Mouse (Mus musculus): Measurements from ENCODE around the gene Pemt. TPM values are rescaled to one million over a fixed set of nuclear protein-coding genes. Genes with fewer than 3 reads are reported as not detected.
A peak's percentile ranks its signal among the peaks of the same experiment; 100 is the strongest.

The Pemt gene
- total and polyA plus RNA-seq, 3 experiments: 6.9 to 10.5 (median 7.8) TPM

- dilution Hi-C loops (cut with MboI; ENCODE audit: extremely low pct_ligation_motif_present, extremely low pct_unique_long_range_greater_than_20kb, low sequenced_read_pairs): no loop called here
- Histone ChIP-seq H3K9me3 (replicated peaks; ENCODE audit: low read length) (no peaks in the 10 kb centered on the region), H3K79me2 (replicated peaks; ENCODE audit: control insufficient read depth, extremely low read depth, insufficient read depth, poor library complexity, severe bottlenecking) (no peaks in the 10 kb centered on the region), H3K36me3 (replicated peaks in 1 of 2; ENCODE audit: control insufficient read depth in 1 of 2, insufficient read depth in 1 of 2, low read length in 1 of 2) (peaks cover 16 to 34% of the 10 kb centered on the region in 2 experiments), H3K27ac (ENCODE audit: insufficient read depth, low read depth) (peak overlapping the region; percentile 12; the same call in 1 of the 2 replicates), H3K27me3 (replicated peaks) (no peaks in the 10 kb centered on the region), H3K4me2 (ENCODE audit: insufficient read depth, low read depth, poor library complexity, severe bottlenecking) (peak overlapping the region; percentile 75), H3K9ac (ENCODE audit: insufficient read depth, low read depth) (peak overlapping the region; percentile 78), H3K4me1 (ENCODE audit: control insufficient read depth in 1 of 2, insufficient read depth in 2 of 2) (peaks cover 14 to 34% of the 10 kb centered on the region in 2 experiments), H3K4me3 (replicated peaks in 1 of 3; ENCODE audit: low read depth in 2 of 3, low read length in 2 of 3, poor library complexity in 1 of 3) (peak overlapping the region; percentile 41 to 61 (median 56))
- DNase-seq (ENCODE audit: extremely low read depth): peak; percentile 77
- in situ Hi-C loops (cut with MboI; ENCODE audit: low pct_ligation_motif_present, low pct_unique_long_range_greater_than_20kb, low sequenced_read_pairs): loop anchor here (5.0 kb wide), 1 partner anchor 107 kb away; no protein-coding TSS in a partner anchor
- TF ChIP-seq MAZ (IDR thresholded peaks at IDR 0.05; ENCODE audit: low read depth, low read length) (peak; percentile 3; the same call in 1 of the 2 replicates), EP300 (IDR thresholded peaks at IDR 0.05; ENCODE audit: low read length) (no peak; the same call in 1 of the 2 replicates), USF1 (IDR thresholded peaks at IDR 0.05; ENCODE audit: low read depth, low read length) (no peak), RAD21 (IDR thresholded peaks at IDR 0.05; ENCODE audit: low read depth, low read length) (peak; percentile 59), CHD1 (IDR thresholded peaks at IDR 0.05; ENCODE audit: low read depth, low read length) (peak; percentile 38; the same call in 1 of the 2 replicates), TBP (conservative IDR thresholded peaks at IDR 0.05; ENCODE audit: low read depth, low read length) (no peak), NELFE (IDR thresholded peaks at IDR 0.05; ENCODE audit: low read depth, low read length) (no peak), ZC3H11A (IDR thresholded peaks at IDR 0.05; ENCODE audit: low read depth, low read length) (no peak), MYC (IDR thresholded peaks at IDR 0.05; ENCODE audit: low read depth, low read length) (no peak; the same call in 1 of the 2 replicates), CHD2 (IDR thresholded peaks at IDR 0.05; ENCODE audit: low read length) (peak; percentile 29; the same call in 1 of the 2 replicates), KAT2A (IDR thresholded peaks at IDR 0.05; ENCODE audit: insufficient replicate concordance, low read length) (0 out of 2 replicates have a peak, but pooled peaks have one; percentile 28), GABPA (IDR thresholded peaks at IDR 0.05; ENCODE audit: insufficient replicate concordance, low read depth, low read length) (no peak), ZNF384 (IDR thresholded peaks at IDR 0.05; ENCODE audit: low read depth, low read length) (peak; percentile 92), BHLHE40 (IDR thresholded peaks at IDR 0.05; ENCODE audit: low read depth, low read length) (peak; percentile 24; the same call in 1 of the 2 replicates), POLR2A (IDR thresholded peaks at IDR 0.05; ENCODE audit: low read depth, low read length) (no peak), CTCF (conservative IDR thresholded peaks at IDR 0.05 in 1 of 2, IDR thresholded peaks at IDR 0.05 in 1 of 2; ENCODE audit: low read depth in 2 of 2, low read length in 2 of 2) (peak; percentile 41 to 94), UBTF (IDR thresholded peaks at IDR 0.05; ENCODE audit: low read depth, low read length) (peak; percentile 81), ZKSCAN1 (IDR thresholded peaks at IDR 0.05; ENCODE audit: borderline replicate concordance, low read depth, low read length) (no peak), IRF4 (IDR thresholded peaks at IDR 0.05; ENCODE audit: low read depth, low read length) (peak; percentile 41; the same call in 1 of the 2 replicates), RCOR1 (conservative IDR thresholded peaks at IDR 0.05; ENCODE audit: low read depth, low read length) (no peak; the same call in 1 of the 2 replicates), ETS1 (conservative IDR thresholded peaks at IDR 0.05; ENCODE audit: low read depth, low read length) (peak; percentile 43; the same call in 1 of the 2 replicates), SMC3 (IDR thresholded peaks at IDR 0.05; ENCODE audit: low read depth, low read length) (peak; percentile 89), USF2 (conservative IDR thresholded peaks at IDR 0.05; ENCODE audit: low read depth, low read length) (no peak), MXI1 (IDR thresholded peaks at IDR 0.05; ENCODE audit: low read depth, low read length) (peak; percentile 59), POLR2AphosphoS2 (IDR thresholded peaks at IDR 0.05; ENCODE audit: low read depth, low read length) (no peak), HCFC1 (IDR thresholded peaks at IDR 0.05; ENCODE audit: low read depth, low read length) (peak; percentile 13; the same call in 1 of the 2 replicates), MAX (IDR thresholded peaks at IDR 0.05; ENCODE audit: low read length) (0 out of 2 replicates have a peak, but pooled peaks have one; percentile 39), MAFK (IDR thresholded peaks at IDR 0.05; ENCODE audit: insufficient replicate concordance, low read length) (no peak), JUN (IDR thresholded peaks at IDR 0.05; ENCODE audit: insufficient read depth, low read depth, low read length) (no peak), TCF12 (IDR thresholded peaks at IDR 0.05; ENCODE audit: low read depth, low read length) (0 out of 2 replicates have a peak, but pooled peaks have one; percentile 7), PAX5 (IDR thresholded peaks at IDR 0.05; ENCODE audit: low read length) (no peak), JUND (conservative IDR thresholded peaks at IDR 0.05; ENCODE audit: low read depth, low read length) (0 out of 2 replicates have a peak, but pooled peaks have one; percentile 38), SIN3A (IDR thresholded peaks at IDR 0.05; ENCODE audit: low read length) (peak; percentile 77), E2F4 (IDR thresholded peaks at IDR 0.05; ENCODE audit: insufficient replicate concordance, low read depth, low read length) (no peak), MEF2A (IDR thresholded peaks at IDR 0.05; ENCODE audit: borderline replicate concordance, low read depth, low read length) (peak; percentile 21; the same call in 1 of the 2 replicates), NRF1 (IDR thresholded peaks at IDR 0.05; ENCODE audit: low read depth, low read length) (0 out of 2 replicates have a peak, but pooled peaks have one; percentile 3), ZMIZ1 (IDR thresholded peaks at IDR 0.05; ENCODE audit: low read depth, low read length) (no peak)
These were observed 80.8 kb downstream of the Pemt start for GRCm38 (mm10) chr11:59965227-59966101.

Measured in CH12.LX (cell line).